Mouse (Mus musculus): ENCODE measurements at regions not wholly inside any gene's neighbourhood (a gene's known extent, or its start where the extent isn't known, plus 50 kb on each side); places are given as distances from the start of the nearest gene placed in this dataset.

DNA sequence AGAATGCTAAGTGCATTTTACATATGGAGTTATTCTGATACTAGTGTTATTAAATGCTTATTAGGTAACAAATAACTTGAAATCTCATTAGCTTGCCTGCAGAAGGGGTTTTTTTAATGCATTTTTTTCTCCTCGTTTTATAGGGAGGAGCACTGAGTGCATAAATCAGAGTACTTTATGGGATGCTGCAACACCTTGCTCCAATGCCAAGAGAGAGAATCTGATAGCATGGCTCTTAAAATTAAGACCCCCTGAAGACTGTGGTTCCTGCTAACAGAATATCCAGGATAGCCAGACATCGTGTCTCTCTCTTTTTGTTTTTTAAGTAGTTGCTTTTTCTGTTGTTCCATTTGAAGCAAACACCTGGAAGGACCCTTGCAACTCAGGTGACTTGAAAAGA, 100.8 kb upstream of the Rnaseh2b start:
- TF ChIP-seq CTCF (IDR thresholded peaks at IDR 0.05; ENCODE audit: extremely low read depth, insufficient read length, insufficient replicate concordance, low read depth, low read length) (no peak), POLR2A (IDR thresholded peaks at IDR 0.05; ENCODE audit: low read depth, low read length) (no peak)

Data from small intestine, adult 2 months (tissue).